Mouse (Mus musculus) liver, embryonic 14.5 days (tissue): ENCODE measurements around the gene Vac14.

ENCODE experiments used
- CTCF ChIP-seq: IDR thresholded peaks from 2 replicates; pipeline ENCODE4 v1.5.1; 2016; ENCODE audit warnings: antibody characterized with exemption, low read depth, control low read depth
- EP300 ChIP-seq: IDR thresholded peaks from 2 replicates; pipeline ENCODE4 v1.6.1; 2016; ENCODE audit warnings: antibody characterized with exemption, low read depth

- TF ChIP-seq CTCF: no peak
- no peak for TF ChIP-seq EP300
Observed at GRCm38 (mm10) chr8:110630571-110631071, 12.2 kb downstream of the Vac14 start.
